Mouse (Mus musculus) gastrocnemius, postnatal 25 days (tissue): ENCODE measurements around the gene Gpbp1. TPM values are rescaled to one million over a fixed set of nuclear protein-coding genes. Genes with fewer than 3 reads are reported as not detected.

Experiments
- total RNA-seq, 2 experiments: library from RNA; stranded (reverse); gene quantifications; 1 replicate in 1 of 2; 2 replicates in 1 of 2; pipeline ENCODE4 v1.2.3; 2021

Gene Gpbp1
- total RNA-seq, 2 experiments from 2014 or later = 38.2 to 43.3 TPM

Other genes with a start within 250 kb of the Gpbp1 start
- not detected for gene Actbl2, start 235.1 kb downstream of the Gpbp1 start, total RNA-seq
- gene Gm49496, start 59.8 kb upstream of the Gpbp1 start, total RNA-seq = not detected
- gene Gm10198, start 102.7 kb upstream of the Gpbp1 start, total RNA-seq = not detected
- 1 to 10 TPM; 8.9 to 9.9 TPM for gene Mier3, start 190.9 kb upstream of the Gpbp1 start, total RNA-seq